Mouse (Mus musculus) forebrain, embryonic 13.5 days (tissue): ENCODE data around the gene Rnf32. TPM values are rescaled to one million over a fixed set of nuclear protein-coding genes. Genes with fewer than 3 reads are reported as not detected.

Experiments
- ATAC-seq: fragments of 200-750 bp; cut with Nextera tagmentation; 2 replicates; pipeline ENCODE4 v1.8.0; 2017
- H3K27ac ChIP-seq: fragments of 300-500 bp; sonication (generic); 2 replicates; pipeline ENCODE4 v1.5.1; 2015; ENCODE audit warnings: inconsistent platforms, mild to moderate bottlenecking, moderate library complexity
- H3K27me3 ChIP-seq: fragments of 300-500 bp; sonication (generic); 2 replicates; pipeline ENCODE4 v1.6.1; 2015; ENCODE audit warnings: mild to moderate bottlenecking, inconsistent platforms
- H3K36me3 ChIP-seq: fragments of 300-500 bp; sonication (generic); 2 replicates; pipeline ENCODE4 v1.6.1; 2015; ENCODE audit warnings: mild to moderate bottlenecking, inconsistent platforms; ENCODE audit not compliant: poor library complexity, severe bottlenecking
- H3K4me1 ChIP-seq: fragments of 300-500 bp; sonication (generic); 2 replicates; pipeline ENCODE4 v1.6.1; 2015; ENCODE audit warnings: inconsistent platforms
- H3K4me2 ChIP-seq: fragments of 300-500 bp; sonication (generic); 2 replicates; pipeline ENCODE4 v1.6.1; 2015; ENCODE audit warnings: inconsistent platforms, mild to moderate bottlenecking, moderate library complexity
- H3K4me3 ChIP-seq: fragments of 300-500 bp; sonication (generic); 2 replicates; pipeline ENCODE4 v1.5.1; 2015; ENCODE audit warnings: mild to moderate bottlenecking, inconsistent platforms
- H3K9ac ChIP-seq: fragments of 300-500 bp; sonication (generic); 2 replicates; pipeline ENCODE4 v1.6.1; 2015; ENCODE audit warnings: mild to moderate bottlenecking, inconsistent platforms
- H3K9me3 ChIP-seq: fragments of 300-500 bp; sonication (generic); replicated peaks from 2 replicates; pipeline ENCODE4 v1.6.1; 2016; ENCODE audit warnings: inconsistent platforms
- WGBS: fragments of 180-500 bp; shearing (Covaris S2); methylation state at CpG from one replicate; pipeline ENCODE4 v1.1.7; 2015; 5-methylcytosine and 5-hydroxymethylcytosine counted together
- polyA plus RNA-seq: library from polyadenylated mRNA; unstranded; fragments of >200 nt; fragmentation: Nextera tagmentation; extraction: Ambion mirVana; gene quantifications from 2 replicates; pipeline ENCODE4 v1.2.1, GENCODE M21; 2015

Rnf32 gene
- polyA plus RNA-seq: 11.8 and 12.0 TPM in 2 replicates

DNA sequence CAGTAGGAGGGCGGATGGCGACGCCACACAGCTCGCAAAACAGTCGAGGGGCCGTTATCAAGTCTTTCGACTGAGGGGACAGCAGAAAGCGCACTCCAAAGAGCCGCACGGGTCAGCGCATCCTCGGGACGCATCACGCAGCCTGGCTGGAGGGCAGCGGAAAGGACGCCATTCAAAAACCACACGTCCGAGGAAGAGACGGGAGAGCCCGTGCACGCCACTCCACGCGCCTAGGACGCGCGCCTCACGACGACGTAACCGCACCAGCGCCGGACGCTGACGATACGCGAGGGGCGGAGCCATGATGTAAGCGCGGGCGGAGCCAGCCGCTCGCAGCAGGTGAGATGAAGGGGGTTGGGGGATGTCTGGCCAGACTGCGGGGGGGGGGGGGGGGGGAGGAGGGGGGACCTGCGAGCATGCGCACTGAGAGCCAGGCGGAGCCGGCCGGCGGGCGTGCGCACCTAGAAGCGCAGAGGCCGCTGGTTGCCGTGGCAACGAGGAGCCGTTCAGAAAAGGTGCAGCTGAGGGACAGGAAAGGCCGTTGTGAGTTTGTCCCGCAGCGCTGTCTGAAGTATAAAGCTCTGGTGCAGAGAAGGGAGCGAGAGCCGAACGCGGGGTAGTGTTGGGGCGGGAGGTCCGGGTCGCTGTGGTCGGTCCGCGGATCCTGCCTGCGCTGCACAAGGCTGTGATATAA lies at the start of gene Rnf32:
Gene Rnf32 (plus strand): TSS at position 423 of the 694 bp plus-strand sequence.
- H3K27ac ChIP-seq: peak within 1 kb of the TSS; percentile 78
- 1% methylated on average over 54 of the region's 70 CpGs for WGBS
- H3K36me3 ChIP-seq: no peaks in the 10 kb centered on the region
- H3K27me3 ChIP-seq: no peaks in the 10 kb centered on the region
- H3K4me2 ChIP-seq: peak within 1 kb of the TSS; percentile 68
- H3K4me3 ChIP-seq: peak within 1 kb of the TSS; percentile 63
- peaks cover 7% of the 10 kb centered on the region; the same call in 1 of the 2 replicates for H3K4me1 ChIP-seq
- peak; percentile 97 for ATAC-seq
- peak within 1 kb of the TSS; percentile 76 for H3K9ac ChIP-seq
- H3K9me3 ChIP-seq: no peaks in the 10 kb centered on the region

- Histone ChIP-seq H3K36me3 (no peaks in the 10 kb centered on the region), H3K4me1 (no peaks in the 10 kb centered on the region), H3K9ac (no peak overlapping the region), H3K27me3 (no peaks in the 10 kb centered on the region), H3K4me2 (no peak overlapping the region), H3K9me3 (no peaks in the 10 kb centered on the region), H3K4me3 (no peak overlapping the region), H3K27ac (no peak overlapping the region)
- 71% methylated on average over 4 of the region's 4 CpGs for WGBS
- no peak for ATAC-seq
Measured at GRCm38 (mm10) chr5:29150146-29150545, 45.6 kb upstream of the Rnf32 start.

DNA sequence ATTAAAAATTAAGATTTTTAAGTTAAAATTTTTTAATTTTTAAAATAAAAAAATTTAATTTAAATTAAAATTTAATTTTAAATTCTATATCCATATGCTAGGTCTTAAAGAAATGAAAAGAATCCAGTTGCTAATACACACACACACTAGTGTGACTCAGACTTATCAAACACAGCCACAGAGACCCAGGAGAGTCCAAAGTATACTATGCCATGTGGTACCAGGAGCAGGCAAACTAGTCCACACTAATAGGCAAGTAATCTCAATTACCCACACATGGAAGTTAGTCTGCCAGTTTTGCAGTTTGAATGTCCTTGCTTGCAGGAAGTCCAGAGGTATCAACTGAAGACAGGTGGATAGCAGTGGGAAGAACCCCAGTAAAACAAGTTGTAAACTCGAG lies 35.9 kb upstream of the Rnf32 start:
- no peak overlapping the region for H3K9ac ChIP-seq
- no peak overlapping the region for H3K4me2 ChIP-seq
- H3K4me3 ChIP-seq: no peak overlapping the region
- ATAC-seq: no peak
- H3K9me3 ChIP-seq: no peaks in the 10 kb centered on the region
- H3K36me3 ChIP-seq: no peaks in the 10 kb centered on the region
- H3K27ac ChIP-seq: no peak overlapping the region
- 60% methylated on average over 1 of the region's 1 CpGs for WGBS
- no peaks in the 10 kb centered on the region for H3K27me3 ChIP-seq
- H3K4me1 ChIP-seq: no peaks in the 10 kb centered on the region

DNA sequence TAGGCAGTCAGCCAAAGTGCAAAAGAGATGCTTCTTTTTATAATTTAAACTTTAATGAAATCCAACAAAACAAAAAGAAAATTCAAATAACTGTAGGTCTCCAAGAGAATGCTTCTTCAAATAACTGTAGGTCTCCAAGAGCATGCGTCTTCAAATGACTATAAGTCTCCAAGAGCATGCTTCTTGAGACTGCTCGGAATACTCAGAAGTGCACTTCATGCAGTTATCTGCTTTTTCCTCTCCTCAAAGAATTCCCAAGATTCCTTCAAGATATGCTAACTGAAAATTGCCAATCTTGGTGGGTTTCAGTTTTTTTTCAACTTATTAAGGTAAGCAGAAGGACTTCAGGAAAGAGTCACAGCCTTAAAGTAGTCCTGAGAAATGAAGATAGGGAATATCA lies 28.8 kb upstream of the Rnf32 start:
- no peaks in the 10 kb centered on the region for H3K36me3 ChIP-seq
- ATAC-seq: no peak
- no peaks in the 10 kb centered on the region for H3K9me3 ChIP-seq
- no peak overlapping the region for H3K4me2 ChIP-seq
- H3K27ac ChIP-seq: no peak overlapping the region
- H3K9ac ChIP-seq: no peak overlapping the region
- peaks cover 7% of the 10 kb centered on the region; the same call in 1 of the 2 replicates for H3K4me1 ChIP-seq
- WGBS: 94% methylated on average over 2 of the region's 2 CpGs
- H3K4me3 ChIP-seq: no peak overlapping the region
- H3K27me3 ChIP-seq: no peaks in the 10 kb centered on the region

DNA sequence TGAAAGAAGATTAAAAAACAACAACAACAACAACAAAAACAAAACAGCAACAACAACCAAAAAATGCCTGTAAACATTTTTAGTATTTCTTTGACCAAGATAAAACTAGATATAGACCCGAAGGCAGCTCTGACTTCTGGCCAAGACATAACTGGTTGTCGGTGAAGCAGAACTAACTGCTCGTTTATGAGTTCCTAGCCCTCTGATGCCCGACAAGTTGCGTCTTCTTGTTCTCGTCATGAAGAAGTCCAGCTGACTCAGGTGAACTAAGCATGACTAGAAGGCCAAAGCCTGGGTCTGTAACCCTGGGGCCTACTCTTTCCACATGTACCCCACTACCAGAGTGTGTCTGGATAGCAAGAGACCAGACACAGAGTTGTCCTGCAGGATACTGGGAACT lies 25.6 kb upstream of the Rnf32 start:
- Histone ChIP-seq H3K4me2 (no peak overlapping the region), H3K9me3 (no peaks in the 10 kb centered on the region), H3K4me3 (no peak overlapping the region), H3K36me3 (no peaks in the 10 kb centered on the region), H3K4me1 (peaks cover 7% of the 10 kb centered on the region; the same call in 1 of the 2 replicates), H3K9ac (no peak overlapping the region), H3K27ac (no peak overlapping the region), H3K27me3 (no peaks in the 10 kb centered on the region)
- 61% methylated on average over 6 of the region's 6 CpGs for WGBS
- ATAC-seq: no peak

- ATAC-seq: no peak
- Histone ChIP-seq H3K4me1 (peaks cover 7% of the 10 kb centered on the region; the same call in 1 of the 2 replicates), H3K36me3 (no peaks in the 10 kb centered on the region), H3K4me3 (no peak overlapping the region), H3K27ac (no peak overlapping the region), H3K4me2 (no peak overlapping the region), H3K9ac (no peak overlapping the region), H3K27me3 (no peaks in the 10 kb centered on the region), H3K9me3 (no peaks in the 10 kb centered on the region)
Measured at GRCm38 (mm10) chr5:29171165-29171564, 24.6 kb upstream of the Rnf32 start.

GRCm38 (mm10) chr5:29186798-29187197 lies 9.0 kb upstream of the Rnf32 start:
- Histone ChIP-seq H3K9me3 (no peaks in the 10 kb centered on the region), H3K4me3 (no peak overlapping the region), H3K9ac (no peak overlapping the region), H3K36me3 (no peaks in the 10 kb centered on the region), H3K27me3 (no peaks in the 10 kb centered on the region), H3K27ac (no peak overlapping the region), H3K4me1 (no peaks in the 10 kb centered on the region), H3K4me2 (no peak overlapping the region)
- no peak for ATAC-seq
- 85% methylated on average over 5 of the region's 5 CpGs for WGBS

DNA sequence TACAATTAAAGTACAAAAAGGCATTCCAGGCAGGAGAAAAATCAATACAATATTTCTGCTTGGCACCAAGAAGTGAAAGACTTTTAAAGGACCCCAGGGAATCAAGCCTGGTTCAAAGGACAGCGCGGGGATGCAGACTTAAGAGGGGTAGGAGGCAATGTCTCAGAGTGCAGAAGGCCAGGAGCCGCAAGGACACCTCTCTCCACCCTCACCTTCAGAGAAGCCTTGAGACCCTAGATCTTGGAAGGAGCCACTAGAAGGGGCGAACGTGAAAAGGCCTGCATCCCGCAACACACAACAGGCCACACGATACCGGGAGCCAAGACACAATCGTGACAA lies 592 bp upstream of the Rnf32 start:
- Histone ChIP-seq H3K27me3 (no peaks in the 10 kb centered on the region), H3K27ac (peak overlapping the region; percentile 78), H3K4me2 (peak overlapping the region; percentile 68), H3K36me3 (no peaks in the 10 kb centered on the region), H3K9ac (peak overlapping the region; percentile 76), H3K9me3 (no peaks in the 10 kb centered on the region), H3K4me1 (peaks cover 7% of the 10 kb centered on the region; the same call in 1 of the 2 replicates), H3K4me3 (peak overlapping the region; percentile 63)
- WGBS: 4% methylated on average over 9 of the region's 9 CpGs
- no peak for ATAC-seq

GRCm38 (mm10) chr5:29196264-29196658 lies 469 bp downstream of the Rnf32 start:
- Histone ChIP-seq H3K4me2 (peak overlapping the region; percentile 68), H3K27ac (peak overlapping the region; percentile 51; the same call in 1 of the 2 replicates), H3K27me3 (no peaks in the 10 kb centered on the region), H3K9ac (peak overlapping the region; percentile 70), H3K9me3 (no peaks in the 10 kb centered on the region), H3K4me3 (peak overlapping the region; percentile 63), H3K4me1 (peaks cover 7% of the 10 kb centered on the region; the same call in 1 of the 2 replicates), H3K36me3 (no peaks in the 10 kb centered on the region)
- 7% methylated on average over 12 of the region's 12 CpGs for WGBS
- peak; percentile 41 for ATAC-seq

DNA sequence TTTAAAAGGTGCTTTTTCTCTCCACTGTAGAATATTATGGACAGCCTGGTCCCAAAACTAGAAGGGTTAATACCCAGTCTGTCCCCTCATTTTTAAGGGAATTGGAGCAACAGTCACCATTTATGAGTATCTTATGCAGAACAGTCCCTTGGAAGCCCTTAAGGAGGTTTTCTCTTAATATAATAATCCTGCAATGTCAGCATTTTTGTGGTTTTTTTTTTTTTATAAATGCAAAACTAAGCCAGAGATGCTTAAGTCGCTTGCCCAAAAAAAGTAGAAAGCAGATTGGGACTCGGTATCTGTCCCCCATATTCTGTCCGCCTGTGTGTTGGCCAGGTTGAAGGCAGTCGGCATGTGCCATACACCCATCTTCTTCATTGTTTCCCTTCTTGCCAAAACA lies 1.4 kb downstream of the Rnf32 start:
- H3K4me2 ChIP-seq: no peak overlapping the region
- 88% methylated on average over 4 of the region's 4 CpGs for WGBS
- H3K36me3 ChIP-seq: no peaks in the 10 kb centered on the region
- no peak overlapping the region for H3K9ac ChIP-seq
- peaks cover 7% of the 10 kb centered on the region; the same call in 1 of the 2 replicates for H3K4me1 ChIP-seq
- H3K27ac ChIP-seq: no peak overlapping the region
- no peak overlapping the region for H3K4me3 ChIP-seq
- no peak for ATAC-seq
- H3K27me3 ChIP-seq: no peaks in the 10 kb centered on the region
- no peaks in the 10 kb centered on the region for H3K9me3 ChIP-seq

GRCm38 (mm10) chr5:29198960-29199488 lies 3.2 kb downstream of the Rnf32 start:
- Histone ChIP-seq H3K27ac (no peak overlapping the region), H3K4me3 (no peak overlapping the region), H3K27me3 (no peaks in the 10 kb centered on the region), H3K9ac (no peak overlapping the region), H3K36me3 (no peaks in the 10 kb centered on the region), H3K9me3 (no peaks in the 10 kb centered on the region), H3K4me2 (no peak overlapping the region), H3K4me1 (peaks cover 7% of the 10 kb centered on the region; the same call in 1 of the 2 replicates)
- ATAC-seq: no peak
- WGBS: 57% methylated on average over 4 of the region's 4 CpGs

GRCm38 (mm10) chr5:29199868-29200267 lies 4.1 kb downstream of the Rnf32 start:
- peaks cover 7% of the 10 kb centered on the region; the same call in 1 of the 2 replicates for H3K4me1 ChIP-seq
- H3K36me3 ChIP-seq: no peaks in the 10 kb centered on the region
- no peak overlapping the region for H3K9ac ChIP-seq
- H3K27me3 ChIP-seq: no peaks in the 10 kb centered on the region
- H3K4me3 ChIP-seq: no peak overlapping the region
- H3K27ac ChIP-seq: no peak overlapping the region
- no peaks in the 10 kb centered on the region for H3K9me3 ChIP-seq
- 91% methylated on average over 3 of the region's 3 CpGs for WGBS
- H3K4me2 ChIP-seq: no peak overlapping the region
- no peak for ATAC-seq
